Mouse (Mus musculus) thymus, postnatal 25 days (tissue): ENCODE measurements around the gene Mars.
"Not testable (repeated sequence)": the region's sequence is repeated elsewhere in the genome, so short reads cannot be mapped to it uniquely, and the experiment has no call there.

Experiments used
- DNase-seq: peaks from one replicate; pipeline ENCODE4 v3.0.0; 2022

The Mars gene

DNA sequence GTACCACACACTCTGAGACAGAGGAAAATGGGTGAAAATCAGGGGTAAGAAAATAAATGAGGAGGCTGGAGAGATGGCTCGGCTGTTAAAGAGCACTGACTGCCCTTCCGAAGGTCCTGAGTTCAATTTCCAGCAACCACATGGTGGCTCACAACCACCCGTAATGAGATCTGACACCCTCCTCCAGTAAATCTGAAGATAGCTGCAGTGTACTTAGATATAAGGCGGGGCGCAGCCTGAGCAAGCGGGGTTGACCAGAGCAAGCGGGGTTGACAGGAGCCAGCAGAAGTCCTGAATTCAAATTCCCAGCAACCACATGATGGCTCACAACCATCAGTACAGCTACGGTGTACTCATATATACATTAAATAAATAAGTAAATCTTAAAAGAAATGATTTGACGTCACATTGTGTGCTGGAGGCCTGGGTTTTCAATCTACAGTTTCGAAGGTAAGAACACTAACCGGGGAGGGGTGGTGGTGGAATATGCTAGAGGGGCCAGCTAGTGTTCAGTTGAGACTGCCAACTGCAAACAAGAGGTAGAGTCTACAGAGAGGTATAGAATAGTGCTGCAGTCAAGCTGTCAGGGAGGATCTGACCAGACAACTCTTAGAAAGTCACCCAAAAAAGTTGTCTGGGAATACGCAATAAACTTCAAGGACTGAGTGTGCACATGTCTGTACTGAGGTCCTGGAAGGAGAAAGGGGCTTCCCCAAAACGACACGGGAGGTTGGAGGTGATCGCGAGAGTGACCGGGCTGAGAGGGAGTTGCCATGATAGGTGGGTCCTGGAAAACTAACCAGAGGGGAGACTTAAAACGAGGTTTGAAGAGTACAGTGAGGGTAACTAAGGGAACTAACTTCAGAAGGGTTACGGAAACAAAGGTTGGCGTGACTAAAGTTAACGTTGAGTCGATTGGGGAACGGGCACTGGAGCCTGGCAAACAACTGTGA, 787 bp downstream of the Mars start:
- no peak for DNase-seq

DNA sequence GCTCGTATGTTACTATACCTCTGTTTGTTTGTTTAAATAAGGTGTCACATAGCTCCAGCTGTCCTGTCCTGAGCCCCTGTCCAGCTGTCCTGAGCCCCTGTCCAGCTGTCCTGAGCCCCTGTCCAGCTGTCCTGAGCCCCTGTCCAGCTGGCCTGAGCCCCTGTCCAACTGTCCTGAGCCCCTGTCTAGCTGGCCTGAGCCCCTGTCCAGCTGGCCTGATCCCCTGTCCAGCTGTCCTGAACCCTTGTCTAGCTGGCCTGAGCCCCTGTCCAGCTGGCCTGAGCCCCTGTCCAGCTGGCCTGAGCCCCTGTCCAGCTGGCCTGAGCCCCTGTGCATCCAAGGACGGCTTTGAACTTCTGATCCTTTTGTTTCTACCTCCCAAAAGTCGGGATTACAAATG, 2.4 kb downstream of the Mars start:
- not testable (repeated sequence) for DNase-seq

DNA sequence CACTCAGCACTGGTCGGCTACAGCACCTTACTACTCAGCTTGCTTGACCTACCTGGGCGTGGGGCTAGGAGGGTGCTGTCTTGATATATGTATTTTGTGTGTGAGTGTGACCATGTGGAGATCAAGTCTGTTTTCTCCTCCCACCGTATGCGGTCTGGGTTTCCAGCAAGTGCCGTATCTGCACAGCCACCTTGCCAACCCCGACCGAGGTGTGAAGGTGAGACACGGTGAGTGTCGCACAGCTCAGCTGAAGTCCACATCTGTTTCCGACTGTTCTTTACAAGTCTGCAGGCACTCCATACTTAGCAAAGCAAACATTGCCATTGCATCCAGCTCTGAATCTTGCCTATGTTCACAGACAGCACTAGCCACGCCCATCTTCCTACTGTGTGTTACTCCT, 8.4 kb downstream of the Mars start:
- DNase-seq: no peak

DNA sequence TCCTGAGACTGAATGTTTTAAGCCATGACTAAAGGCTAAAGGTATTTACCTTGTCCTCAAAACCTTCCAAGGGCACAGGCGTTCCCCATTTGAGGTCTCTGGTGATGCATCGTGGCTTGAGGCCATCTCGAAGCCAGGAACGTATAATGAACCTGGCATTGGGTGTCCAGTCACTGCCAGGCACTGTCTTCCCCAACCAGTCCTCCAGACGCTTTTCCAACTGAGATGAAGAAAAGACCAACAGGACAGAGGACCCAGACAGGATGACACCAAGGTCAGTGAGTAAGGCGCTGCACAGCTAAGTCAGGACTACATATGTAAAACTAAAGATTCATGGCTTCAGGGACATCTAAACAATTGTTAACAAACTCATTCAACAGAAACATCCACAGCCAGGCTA, 11.2 kb downstream of the Mars start:
- DNase-seq: no peak

DNA sequence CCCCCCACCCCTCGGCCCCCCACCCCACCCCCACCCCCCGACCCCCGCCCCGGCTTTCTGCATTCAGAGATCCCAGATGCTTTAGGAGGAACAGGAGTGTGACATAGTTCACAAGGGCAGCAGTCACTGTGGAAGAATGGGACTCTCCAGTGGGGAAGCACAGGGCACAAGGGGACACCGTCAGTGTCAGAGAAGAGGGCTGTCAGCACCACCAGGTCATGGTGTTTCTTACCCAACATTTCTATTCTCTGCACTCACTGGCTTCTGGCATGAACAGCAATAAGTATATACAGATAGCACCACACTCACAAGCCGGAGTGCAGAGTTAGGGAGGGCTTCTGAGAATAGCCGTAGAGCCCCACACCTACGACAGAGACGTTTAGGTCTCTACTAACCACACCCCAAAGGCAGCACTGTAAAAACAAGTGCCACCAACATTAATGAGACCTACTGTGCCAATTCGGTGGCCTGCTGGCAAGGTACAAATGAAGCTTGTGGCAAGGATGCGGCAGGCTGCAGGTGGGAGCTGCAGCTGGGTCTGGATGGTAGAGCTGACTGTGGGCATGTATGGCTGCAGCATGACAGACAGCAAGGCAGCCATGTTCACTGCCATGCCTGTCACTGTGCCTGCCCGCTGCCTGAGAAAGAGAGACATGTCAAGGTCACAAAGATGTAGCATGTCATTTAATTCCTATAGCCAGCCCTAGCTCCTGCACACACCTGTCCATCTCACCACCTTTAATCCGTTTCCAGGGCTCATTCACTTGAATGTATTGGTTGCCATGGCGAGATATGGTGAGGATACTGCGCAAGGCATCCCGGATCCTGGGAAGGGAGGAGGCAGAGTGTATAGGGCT, 14.3 kb downstream of the Mars start:
- no peak for DNase-seq

DNA sequence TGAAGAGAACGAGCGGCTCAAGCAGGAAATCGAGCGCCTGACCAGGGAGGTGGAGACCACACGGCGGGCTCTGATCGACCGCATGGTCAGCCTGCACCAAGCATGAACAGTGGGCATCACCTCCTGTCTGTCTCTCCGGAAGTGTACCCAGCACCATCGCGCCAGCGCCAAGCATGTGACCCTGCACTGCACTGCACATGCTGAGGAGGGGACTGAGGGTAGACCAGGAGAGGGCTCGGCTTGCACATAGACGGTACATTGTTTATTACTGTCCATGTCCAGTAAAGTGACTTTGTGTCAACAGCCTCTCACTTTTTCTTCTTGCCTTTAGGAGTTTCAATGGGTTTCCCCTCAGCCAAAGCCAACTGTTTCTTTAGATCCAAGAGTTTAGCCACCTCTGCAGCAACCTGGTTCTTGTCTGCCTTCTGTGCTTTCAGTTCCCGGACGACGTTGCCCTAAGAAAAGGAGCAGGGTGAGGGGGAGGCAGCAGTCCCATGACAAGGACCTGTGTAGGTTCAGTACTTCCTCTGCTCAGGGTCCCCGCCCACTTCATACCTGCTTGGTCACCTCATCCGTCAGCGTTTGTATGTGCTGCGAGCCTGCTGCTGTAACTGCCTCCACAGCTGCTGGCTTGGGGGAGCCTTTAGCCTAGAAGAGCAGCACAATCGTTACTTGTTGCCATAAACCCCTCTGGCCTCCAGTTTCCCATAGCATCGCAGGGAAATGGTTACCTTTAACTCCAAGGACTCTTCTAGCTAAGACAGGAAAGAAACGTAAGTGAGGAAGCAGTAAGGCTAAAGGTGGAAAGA, 15.4 kb downstream of the Mars start:
- no peak for DNase-seq

DNA sequence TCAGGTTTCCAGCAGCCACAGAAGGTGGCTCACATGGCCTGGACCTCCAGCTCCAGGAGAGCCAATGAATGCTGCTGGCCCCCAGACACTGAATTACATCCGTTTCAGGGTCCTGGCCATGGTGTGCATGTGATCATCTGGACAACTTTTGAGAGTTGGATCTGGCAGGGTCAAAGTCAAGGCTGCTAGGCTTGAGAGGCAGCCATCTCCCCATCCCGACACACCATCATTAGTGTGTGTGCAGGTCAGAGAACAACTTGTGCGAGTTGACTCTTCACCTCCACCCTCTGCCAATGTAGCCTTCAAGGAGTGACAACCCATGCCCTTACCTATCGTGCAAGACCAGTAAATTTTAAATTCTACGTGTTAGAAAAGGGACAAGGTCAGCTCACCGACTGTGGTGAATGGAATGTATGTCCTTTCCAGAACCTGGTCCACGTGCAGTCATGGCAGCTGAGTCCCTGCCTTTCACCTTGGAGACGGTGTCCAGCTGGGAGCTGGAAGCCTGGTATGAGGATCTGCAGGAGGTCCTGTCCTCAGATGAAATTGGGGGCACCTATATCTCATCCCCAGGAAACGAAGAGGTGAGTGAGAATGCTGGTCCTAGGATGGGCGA, 16.6 kb downstream of the Mars start:
- DNase-seq: no peak

DNA sequence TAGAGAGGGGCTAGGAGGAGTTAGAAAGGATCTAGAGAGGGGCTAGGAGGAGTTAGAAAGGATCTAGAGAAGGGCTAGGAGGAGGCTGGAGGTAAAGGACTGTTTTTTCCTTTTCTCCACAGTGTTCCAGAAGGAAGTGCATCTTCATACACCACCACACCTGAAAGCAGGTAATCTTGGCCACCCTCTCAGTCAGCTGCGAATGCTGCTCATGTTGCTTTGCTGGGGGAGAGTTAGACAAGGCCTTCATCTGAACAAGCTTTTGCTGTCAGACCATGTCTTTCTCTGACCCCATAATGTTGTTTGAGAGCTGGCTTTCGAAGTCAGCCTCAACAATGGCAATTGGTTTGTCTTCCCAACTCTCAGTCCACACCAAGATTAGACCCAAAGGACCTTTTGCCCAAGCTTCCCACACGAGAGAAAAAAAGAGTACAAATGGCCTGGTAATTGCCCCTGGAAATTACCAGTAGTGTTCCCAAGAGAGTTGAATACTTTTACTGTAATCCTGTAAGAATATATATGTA, 17.9 kb downstream of the Mars start:
- DNase-seq: no peak

DNA sequence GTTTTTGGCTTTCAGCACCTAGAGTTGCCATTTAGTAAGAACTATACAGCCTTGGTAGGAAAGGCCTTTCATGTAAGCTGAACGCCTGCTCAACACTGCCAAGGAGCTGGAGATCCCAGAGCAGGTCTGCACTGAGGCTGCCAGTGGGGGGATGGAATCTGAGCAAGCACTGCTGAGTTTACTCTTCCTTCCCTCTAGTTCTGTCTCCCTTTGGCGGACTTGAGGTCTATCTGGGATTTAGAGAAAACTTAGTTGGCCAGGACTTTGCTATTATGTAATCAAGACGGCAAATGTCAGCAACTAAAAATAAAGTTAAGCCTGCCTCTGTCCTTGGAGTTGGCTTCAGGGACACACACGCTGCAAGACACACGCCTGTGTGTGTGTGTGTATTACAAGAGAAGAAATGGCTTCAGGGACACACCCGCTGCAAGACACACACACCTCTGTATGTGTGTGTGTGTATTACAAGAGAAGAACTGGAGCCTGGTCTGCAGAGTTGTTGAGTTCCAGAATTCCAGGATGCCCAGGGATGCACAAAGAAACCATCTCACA, 18.5 kb downstream of the Mars start:
- DNase-seq: no peak

DNA sequence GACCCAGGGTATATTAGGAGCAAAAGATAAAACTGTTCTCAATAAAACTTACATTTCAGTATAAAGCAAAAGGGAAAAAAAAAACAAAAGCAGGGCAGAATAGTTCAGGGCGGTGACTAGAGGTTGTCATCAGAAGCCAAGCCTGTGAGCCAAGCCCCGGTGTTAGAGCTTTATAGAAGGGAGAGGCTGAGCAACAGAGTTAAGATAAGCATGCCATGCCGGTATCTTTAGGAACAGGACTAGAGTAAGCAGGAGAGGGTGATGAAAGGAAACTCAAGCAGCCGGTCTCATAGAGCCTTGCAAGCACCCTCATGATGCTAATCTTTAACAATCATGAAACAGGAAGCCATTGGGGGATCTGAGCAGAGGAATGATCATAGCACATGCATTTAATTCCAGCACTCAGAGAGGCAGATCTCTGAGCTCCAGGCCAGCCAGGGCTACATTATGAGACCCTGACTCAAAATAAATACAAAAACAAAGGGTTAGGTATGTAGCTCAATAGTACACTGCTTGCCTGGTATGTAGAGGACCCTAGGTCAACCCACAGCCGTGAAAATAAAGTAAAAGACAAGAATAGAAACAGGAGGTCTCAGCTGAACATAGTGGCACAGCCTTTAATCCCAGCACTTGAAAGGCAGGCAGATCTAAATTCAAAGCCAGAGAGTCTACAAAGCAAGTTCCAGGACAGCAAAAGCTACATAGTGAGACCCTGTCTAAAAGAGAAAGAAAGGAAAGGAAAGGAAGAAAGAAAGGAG, 19.5 kb downstream of the Mars start:
- no peak for DNase-seq

DNA sequence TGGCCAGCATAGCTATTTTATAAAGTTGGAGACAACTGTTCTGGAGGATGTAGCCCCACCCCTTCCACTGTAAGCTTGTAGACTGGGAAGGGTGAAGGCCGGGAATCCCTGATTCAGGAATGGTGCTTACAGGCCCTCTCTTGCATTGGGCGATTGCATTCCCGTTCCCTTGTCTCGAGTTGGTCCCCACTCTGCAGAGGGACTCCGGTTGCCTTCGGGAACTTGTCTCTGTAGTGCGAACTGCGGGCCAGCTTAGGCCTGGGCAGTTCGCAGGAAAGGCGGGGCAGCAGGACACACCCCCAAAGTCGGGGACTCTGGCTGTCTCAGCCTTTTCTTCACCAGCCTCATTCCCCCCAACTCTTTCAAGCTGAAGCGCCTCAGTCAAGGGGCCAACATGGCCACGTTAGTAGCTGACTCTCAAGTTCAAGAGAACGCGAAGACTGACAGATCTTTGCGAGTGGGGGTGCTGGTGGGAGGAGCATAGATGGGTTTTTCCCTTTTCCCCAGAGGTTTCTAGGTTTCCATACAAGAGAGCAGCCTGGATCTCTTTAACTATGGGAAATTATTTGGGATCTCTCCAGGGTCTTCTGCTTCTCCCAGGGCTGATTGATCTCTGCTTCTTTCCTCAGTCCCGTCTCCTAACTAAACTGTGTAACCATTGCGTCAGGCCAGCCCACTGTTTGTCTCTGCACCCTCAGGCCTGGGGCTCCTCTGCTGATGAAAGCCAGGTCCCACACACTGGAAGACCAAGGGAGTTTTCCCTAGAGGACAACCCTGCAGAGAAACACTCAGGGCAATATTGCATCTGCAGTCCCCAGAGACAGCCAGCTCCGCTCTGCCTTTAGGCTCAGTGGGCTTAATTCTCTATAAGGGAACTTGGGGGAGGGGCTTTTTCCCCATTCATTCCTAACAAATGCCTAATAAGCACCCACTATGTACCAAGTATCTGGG, 20.4 kb downstream of the Mars start:
- peak; percentile 62 for DNase-seq

DNA sequence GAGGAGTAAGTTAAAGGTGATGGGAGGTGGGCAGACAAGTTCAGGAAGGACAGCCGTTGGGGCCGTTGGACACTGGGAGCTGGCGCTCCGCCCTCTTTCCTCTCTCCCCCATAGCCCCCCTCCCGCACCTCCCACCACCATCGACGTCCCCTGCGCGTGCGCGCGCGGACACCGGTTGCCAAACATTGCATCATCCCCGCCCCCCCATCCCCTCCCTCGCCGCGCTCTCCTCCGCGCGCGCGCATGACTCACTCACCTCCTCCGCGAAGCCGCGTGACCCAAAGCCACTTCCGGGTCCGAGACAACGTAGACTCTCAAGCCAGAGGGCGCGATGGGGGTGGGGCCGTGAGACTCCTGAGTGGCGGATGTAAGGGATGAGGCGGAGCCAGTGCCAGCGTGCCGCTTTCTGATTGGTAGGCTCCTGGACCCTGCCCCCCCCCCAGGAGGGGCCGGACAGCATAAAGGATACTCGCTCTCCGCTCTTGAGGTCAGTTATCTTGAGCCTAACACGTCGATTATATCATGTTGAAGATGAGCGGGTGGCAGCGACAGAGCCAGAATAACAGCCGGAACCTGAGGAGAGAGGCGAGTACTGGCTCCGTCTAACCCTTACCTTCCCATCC, 21.2 kb downstream of the Mars start:
- DNase-seq: peak; percentile 99

DNA sequence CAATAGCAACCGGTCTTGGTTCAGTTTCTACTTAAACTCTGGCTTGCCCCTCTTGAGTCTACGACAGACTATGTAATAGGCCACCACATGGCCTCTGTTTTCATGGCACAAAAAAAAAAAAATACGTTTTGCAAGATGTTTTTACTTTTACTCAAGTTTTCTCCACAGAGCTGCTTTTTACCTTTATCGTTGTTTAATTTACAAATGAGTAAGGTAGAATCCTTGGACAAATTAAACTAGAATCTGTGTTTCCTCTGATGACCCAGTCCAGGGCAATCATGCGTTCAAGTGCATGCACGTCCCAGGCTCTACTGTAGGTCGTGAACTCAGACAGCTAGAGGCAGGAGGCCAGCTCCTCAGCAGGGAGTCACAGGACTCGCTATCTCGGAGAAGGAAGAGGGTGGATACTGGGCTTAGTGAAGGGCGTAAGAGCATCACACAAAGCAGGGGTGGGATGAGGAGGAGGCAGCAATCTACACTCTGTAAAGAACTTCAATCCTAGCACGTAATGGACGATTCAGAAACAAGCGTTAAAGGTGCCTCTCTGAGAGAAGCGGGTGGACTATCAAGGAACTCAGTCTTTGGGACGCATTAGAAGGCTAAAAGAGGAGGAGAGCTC, 21.9 kb downstream of the Mars start:
- peak; percentile 63 for DNase-seq

DNA sequence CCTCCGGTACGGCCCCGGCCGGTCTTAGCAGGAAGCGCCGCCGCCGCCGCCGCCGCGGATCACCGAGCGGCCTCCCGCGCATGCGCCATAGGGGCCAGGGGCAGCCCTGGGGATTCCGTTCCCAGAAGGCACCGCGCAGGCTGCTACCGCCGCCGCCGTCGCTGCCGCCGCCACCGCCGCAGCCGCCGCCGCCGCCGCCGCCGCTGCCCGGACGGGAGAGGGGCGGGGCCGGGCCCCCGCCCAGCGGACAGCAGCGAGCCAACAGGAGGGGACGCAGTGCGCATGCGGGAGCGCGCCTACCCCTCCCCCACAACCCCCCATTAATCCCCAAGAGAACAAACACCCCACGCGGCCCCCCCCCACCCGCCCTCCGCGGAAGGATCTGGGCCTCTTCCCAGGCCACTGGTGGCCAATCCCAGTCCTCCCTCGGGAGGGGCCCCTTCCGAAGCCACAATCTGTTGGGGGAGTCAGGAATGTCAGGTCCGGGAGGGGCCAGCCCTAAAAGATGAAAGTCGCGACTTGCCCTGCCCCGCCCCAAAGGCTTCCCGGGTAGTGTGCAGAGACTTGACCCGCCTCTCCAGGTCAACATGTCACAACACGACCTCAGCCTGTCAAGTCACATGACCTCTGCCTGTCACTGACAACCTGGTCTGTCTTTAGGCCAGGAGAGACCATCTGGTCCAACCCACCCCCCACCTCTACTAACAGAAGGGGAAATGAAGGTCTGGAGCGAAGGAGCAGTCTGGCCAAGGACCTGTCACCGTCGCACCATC, 22.6 kb downstream of the Mars start, which contains the start of gene Mbd6:
Gene Mbd6 (minus strand): TSS at position 219 of the 773 bp plus-strand sequence.
- DNase-seq: peak; percentile 92

DNA sequence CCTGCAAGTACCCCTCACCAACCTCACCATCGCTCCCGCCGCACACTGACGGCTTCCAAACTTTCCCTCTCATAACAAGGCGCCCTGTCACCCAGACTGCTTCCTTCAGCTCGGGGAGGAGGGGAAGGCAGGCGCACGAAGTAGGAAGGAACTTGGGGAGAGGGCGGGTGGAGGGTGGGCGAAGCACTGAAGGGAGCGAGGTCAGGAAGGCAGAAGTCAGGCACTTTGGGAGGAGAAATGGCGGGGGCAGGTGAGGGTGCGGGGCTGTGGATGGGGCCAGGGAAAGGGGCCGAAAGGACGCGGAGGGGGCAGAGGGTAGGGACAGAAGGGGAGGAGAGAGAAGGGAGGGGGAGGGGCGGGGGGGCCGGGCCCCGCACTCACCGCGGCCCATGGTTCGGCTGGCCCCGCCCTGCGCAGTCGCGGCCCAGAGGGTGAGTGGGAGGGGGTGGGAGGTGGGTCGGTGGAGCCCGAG, 23.2 kb downstream of the Mars start:
- DNase-seq: no peak

DNA sequence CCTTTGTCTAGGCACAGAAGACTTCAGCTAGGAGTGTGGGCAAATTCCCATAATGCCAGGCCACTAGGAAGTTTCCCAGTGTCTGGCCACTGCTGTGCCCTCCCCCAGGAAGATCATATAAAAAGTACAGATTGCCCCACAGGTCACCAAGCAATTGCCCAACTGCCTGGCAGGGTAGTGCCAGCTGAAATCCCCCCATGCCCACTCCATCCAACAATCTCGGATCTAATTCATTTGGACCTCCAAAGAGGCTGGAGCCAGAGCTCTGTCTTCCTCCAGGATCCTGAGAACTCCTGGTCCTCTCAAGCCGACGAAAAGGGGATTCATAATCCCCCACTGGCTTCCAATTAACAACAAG, 23.7 kb downstream of the Mars start:
- no peak for DNase-seq

DNA sequence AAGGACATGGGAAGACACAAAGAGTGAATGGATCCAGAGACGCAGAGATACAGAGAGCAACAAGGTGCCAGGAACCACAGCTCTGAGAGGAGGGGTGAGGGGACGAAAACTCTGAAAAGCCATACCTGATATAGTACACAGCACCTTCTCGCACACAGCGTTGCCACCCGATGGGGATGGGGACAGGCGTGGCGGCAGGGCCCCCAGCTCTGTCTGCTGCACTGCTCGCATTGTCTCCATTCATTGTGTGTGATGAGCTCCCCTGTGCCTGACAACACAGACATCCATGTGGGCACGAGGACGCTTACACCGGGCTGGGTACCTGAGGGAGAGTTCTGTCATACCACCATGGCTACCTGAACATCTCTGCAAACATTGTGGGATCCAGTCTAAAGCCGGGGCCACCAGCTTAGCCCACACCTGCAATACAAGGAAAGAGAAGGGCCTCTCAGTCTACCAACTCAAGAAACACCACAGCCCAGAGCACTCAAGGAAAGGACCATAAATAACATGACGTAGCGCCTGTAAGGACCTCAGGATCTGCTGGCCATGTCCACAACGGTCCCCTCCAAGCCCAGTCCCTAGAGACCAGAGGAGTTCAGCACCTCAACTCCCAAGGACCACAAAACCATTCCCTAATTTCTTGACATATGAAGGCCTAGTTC, 24.2 kb downstream of the Mars start:
- no peak for DNase-seq

DNA sequence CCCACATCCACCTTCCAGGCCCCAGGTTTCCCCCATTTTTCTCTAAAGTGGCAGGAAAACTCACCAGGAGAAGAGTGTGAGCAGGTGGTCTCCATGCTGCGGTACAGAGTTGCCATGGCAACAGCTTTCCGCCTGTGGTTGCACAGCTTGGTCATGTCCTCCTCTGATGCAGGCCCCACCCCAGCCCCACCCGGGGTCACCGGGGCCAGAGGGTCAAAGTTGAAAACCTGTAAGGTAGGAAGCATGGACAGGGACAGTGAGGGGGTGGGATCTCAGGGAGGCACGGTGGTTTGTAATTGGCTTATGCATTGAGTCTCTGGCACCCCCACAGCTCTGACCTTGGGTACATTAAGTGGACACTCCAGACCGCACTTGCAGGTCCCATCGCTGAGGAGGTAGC, 24.9 kb downstream of the Mars start:
- no peak for DNase-seq
